Mouse (Mus musculus) testis, adult 2 months (tissue): ENCODE results near the gene Gm11492. TPM values are rescaled to one million over a fixed set of nuclear protein-coding genes. Genes with fewer than 3 reads are reported as not detected.

Experiments used
- H3K27ac ChIP-seq: fragments of 200-500 bp; 2 replicates; pipeline ENCODE4 v1.5.1; 2012; ENCODE audit warnings: low read depth, low read length; ENCODE audit not compliant: control insufficient read depth, insufficient read depth
- H3K27me3 ChIP-seq: fragments of 200-500 bp; 2 replicates; pipeline ENCODE4 v1.6.1; 2012; ENCODE audit warnings: mild to moderate bottlenecking, low read length, moderate library complexity; ENCODE audit not compliant: control insufficient read depth, insufficient read depth
- H3K36me3 ChIP-seq: fragments of 200-500 bp; 2 replicates; pipeline ENCODE4 v1.6.1; 2012; ENCODE audit warnings: mild to moderate bottlenecking, low read length; ENCODE audit not compliant: control insufficient read depth, insufficient read depth
- H3K4me1 ChIP-seq: fragments of 200-500 bp; 2 replicates; pipeline ENCODE4 v1.6.1; 2012; ENCODE audit warnings: low read length; ENCODE audit not compliant: control insufficient read depth, insufficient read depth
- H3K4me3 ChIP-seq: fragments of 200-500 bp; 2 replicates; pipeline ENCODE4 v1.5.1; 2012; ENCODE audit warnings: low read depth, mild to moderate bottlenecking, low read length, moderate library complexity, mixed read lengths; ENCODE audit not compliant: control insufficient read depth
- CTCF ChIP-seq: fragments of 200-500 bp; IDR thresholded peaks from 2 replicates; pipeline ENCODE4 v1.5.1; 2012; ENCODE audit warnings: low read depth, mild to moderate bottlenecking, inconsistent platforms, low read length, moderate library complexity; ENCODE audit not compliant: control insufficient read depth, insufficient read depth, insufficient replicate concordance
- POLR2A ChIP-seq: fragments of 200-500 bp; IDR thresholded peaks from 2 replicates; pipeline ENCODE4 v1.6.1; 2012; ENCODE audit warnings: low read depth, mild to moderate bottlenecking, inconsistent platforms, low read length, moderate library complexity; ENCODE audit not compliant: control insufficient read depth
- polyA plus RNA-seq: library from polyadenylated mRNA; depleted of rRNA; stranded (reverse); fragments of >200 nt; gene quantifications from 2 replicates; pipeline ENCODE4 v1.2.3, GENCODE M21; 2012

Gene Gm11492
- polyA plus RNA-seq, 1 experiment = 97.9 TPM

DNA sequence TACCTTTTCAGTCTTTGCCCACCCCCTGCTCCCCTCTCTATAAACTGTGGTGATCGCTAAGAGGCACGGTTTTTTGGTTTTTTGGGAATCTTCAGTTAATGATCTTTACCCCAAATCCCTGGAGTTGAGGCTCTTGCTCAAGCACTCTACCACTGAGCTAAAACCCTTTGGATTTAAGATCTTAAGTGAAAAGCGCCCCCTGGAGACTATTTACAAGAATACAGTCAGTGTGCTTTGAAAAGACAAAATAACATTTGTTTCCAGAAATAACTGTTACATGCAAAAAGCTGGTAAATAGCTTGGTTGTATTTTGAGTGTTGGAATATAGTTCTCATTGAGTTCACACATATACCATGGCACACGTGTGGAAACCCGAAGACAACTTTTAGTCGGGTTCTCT lies 34.8 kb upstream of the Gm11492 start:
- no peak overlapping the region for H3K27ac ChIP-seq
- H3K4me3 ChIP-seq = no peak overlapping the region
- no peak for TF ChIP-seq POLR2A
- no peak for TF ChIP-seq CTCF
- no peaks in the 10 kb centered on the region for H3K27me3 ChIP-seq
- H3K4me1 ChIP-seq = no peaks in the 10 kb centered on the region
- H3K36me3 ChIP-seq = peaks cover 2% of the 10 kb centered on the region

- no peak overlapping the region for H3K27ac ChIP-seq
- no peaks in the 10 kb centered on the region; the same call in 1 of the 2 replicates for H3K36me3 ChIP-seq
- TF ChIP-seq POLR2A (no peak), CTCF (no peak)
- H3K27me3 ChIP-seq = no peaks in the 10 kb centered on the region
- H3K4me1 ChIP-seq = no peaks in the 10 kb centered on the region
- H3K4me3 ChIP-seq = no peak overlapping the region
Observed at GRCm38 (mm10) chr11:87542285-87542684, 24.2 kb upstream of the Gm11492 start.

DNA sequence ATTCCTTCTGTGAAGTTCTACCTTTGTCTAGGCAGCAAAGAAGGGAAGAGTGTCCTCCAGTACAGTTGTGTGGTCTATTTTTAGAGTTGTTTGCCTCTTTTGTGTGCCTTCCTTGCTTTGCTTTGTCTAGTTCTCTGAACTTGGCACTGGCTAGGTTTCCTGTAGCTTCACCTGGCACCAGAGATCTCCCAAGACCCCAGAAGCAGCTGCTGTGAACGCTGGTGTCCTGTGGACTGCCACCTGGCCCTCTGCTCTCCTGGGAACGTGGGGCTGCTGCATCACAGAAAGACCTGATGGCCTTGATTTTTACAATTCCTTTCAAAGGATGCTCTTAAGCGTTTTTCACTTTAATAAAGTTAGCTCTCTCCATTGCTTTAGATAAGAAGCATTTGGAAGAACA lies 23.5 kb upstream of the Gm11492 start:
- Histone ChIP-seq H3K36me3 (no peaks in the 10 kb centered on the region; the same call in 1 of the 2 replicates), H3K4me1 (no peaks in the 10 kb centered on the region), H3K27me3 (no peaks in the 10 kb centered on the region), H3K27ac (no peak overlapping the region), H3K4me3 (no peak overlapping the region)
- TF ChIP-seq CTCF (no peak), POLR2A (no peak)

DNA sequence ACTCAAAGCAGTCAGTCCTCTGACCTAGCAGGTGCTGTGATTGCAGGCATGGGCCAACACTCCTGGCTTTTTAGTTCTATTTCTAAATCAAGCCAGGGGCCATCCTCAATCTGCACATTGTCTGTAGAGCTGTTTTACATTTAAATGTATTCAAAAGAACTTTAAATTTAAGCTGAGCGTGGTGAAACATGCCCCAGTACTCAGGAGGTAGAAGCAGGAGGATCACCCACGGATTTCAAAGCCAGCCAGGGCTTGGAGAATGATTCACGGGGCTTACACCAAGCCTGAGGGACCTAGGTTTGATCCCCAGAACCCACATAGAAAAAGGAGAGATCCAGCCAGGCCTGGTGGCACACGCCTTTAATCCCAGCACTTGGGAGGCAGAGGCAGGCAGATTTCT lies 13.1 kb upstream of the Gm11492 start:
- TF ChIP-seq POLR2A (no peak), CTCF (no peak)
- no peak overlapping the region for H3K27ac ChIP-seq

DNA sequence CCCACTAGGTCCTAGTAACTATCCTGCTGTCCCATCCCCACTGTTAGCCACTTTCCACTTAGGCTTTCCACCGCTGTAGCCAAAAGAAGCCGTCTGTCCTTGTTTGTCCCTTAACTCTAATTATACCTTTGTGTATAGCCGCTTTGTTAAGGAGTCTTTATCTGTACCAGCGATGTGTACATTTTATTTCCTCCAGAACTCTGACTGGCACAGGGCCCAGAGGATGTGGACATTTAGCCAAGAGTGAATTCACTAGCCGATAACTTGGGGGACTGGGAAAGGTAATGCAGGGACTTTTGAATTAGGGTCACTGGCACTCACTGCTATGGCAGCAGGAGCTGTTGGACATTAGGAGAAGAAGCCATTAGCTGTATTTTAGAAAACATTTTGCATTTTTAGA lies 12.1 kb upstream of the Gm11492 start:
- Histone ChIP-seq H3K27me3 (no peaks in the 10 kb centered on the region), H3K36me3 (peaks cover 2% of the 10 kb centered on the region; the same call in 1 of the 2 replicates), H3K27ac (peak overlapping the region; percentile 64), H3K4me1 (no peaks in the 10 kb centered on the region), H3K4me3 (no peak overlapping the region)
- TF ChIP-seq POLR2A (no peak), CTCF (no peak)

More for the DNA sequence above, 13.1 kb upstream of the Gm11492 start:
- Histone ChIP-seq H3K4me1 (no peaks in the 10 kb centered on the region), H3K27me3 (no peaks in the 10 kb centered on the region), H3K36me3 (peaks cover 2% of the 10 kb centered on the region; the same call in 1 of the 2 replicates), H3K4me3 (no peak overlapping the region)

- H3K27ac ChIP-seq = 0 out of 2 replicates have a peak overlapping the region, but pooled peaks have one; percentile 37
- no peaks in the 10 kb centered on the region for H3K4me1 ChIP-seq
- TF ChIP-seq CTCF (no peak), POLR2A (no peak)
- no peaks in the 10 kb centered on the region for H3K27me3 ChIP-seq
- no peak overlapping the region for H3K4me3 ChIP-seq
- peaks cover 2% of the 10 kb centered on the region; the same call in 1 of the 2 replicates for H3K36me3 ChIP-seq
Observed at GRCm38 (mm10) chr11:87555106-87555703, 11.2 kb upstream of the Gm11492 start.

DNA sequence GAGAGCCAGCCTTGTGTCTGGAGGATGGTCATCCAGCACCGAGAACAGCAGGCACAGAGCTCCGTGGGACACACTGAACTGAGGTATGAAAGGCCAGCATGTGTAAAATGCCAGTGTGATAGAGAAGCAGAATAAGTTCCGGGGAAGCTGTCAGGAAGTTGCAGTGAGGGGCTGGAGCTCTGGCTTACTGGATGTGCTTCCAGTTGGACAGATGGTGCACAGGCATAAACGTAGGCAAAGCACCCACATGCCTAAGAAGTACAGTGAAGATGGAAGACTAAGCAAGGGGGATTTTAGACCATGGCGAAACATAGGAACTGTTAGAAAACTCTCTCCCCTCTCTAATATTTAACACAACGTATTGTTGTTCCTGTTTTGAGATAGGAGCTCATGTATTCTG lies 5.2 kb upstream of the Gm11492 start:
- Histone ChIP-seq H3K4me1 (no peaks in the 10 kb centered on the region), H3K36me3 (peaks cover 2% of the 10 kb centered on the region; the same call in 1 of the 2 replicates), H3K27ac (no peak overlapping the region), H3K4me3 (no peak overlapping the region), H3K27me3 (no peaks in the 10 kb centered on the region)
- TF ChIP-seq POLR2A (no peak), CTCF (no peak)
